In the genomic region with DNA sequence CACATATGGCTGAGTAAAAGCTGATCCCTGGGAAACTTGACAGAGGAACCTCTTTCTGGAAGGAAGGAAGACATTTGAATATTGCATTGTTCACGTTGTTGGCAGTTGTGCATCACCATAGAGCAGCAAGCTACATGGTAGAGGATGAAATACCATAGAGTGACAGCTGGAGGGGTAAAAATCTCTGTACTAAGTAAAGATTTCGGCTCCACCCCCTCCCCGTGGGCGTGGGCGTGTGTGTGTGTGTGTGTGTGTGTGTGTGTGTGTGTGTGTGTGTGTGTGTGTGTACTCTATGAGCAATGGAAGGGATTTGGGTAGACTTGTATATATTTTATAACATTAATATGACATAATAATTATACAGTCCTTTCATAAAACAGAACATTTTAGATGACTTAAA, we compare ENCODE assay signal across 16 mouse cellular contexts.
"Had no signal": no experiment of that assay in that cellular context is flagged by ENCODE, and none has a peak within 500 bp of the region (broad histone marks: within the 10 kb centered on the region; RNA-seq: fewer than 3 reads in every experiment).

No protein-coding gene starts in this region.

- H3K27ac ChIP-seq: neural tube, embryonic 12.5 days; neural tube, embryonic 13.5 days; neural tube, embryonic 15.5 days; stomach, embryonic 15.5 days had no signal

- H3K4me2 ChIP-seq: neural tube, embryonic 12.5 days; neural tube, embryonic 13.5 days; neural tube, embryonic 15.5 days; stomach, embryonic 15.5 days had no signal

- H3K4me3 ChIP-seq: neural tube, embryonic 12.5 days; neural tube, embryonic 13.5 days; neural tube, embryonic 15.5 days; stomach, embryonic 15.5 days had no signal

- DNase-seq: retina, postnatal 1 day; right cerebral cortex, adult 18-20 months; right cerebral cortex, postnatal 14 days; right cerebral cortex, postnatal 25 days; right cerebral cortex, postnatal 4 days; spleen, adult 18-20 months; thymus, adult 18-20 months; thymus, adult 2 months; thymus, postnatal 14 days; thymus, postnatal 25 days; thymus, postnatal 36 days; thymus, postnatal 4 days had no signal

- H3K4me1 ChIP-seq: stomach, embryonic 15.5 days had no signal

- H3K36me3 ChIP-seq: stomach, embryonic 15.5 days had no signal

- H3K9ac ChIP-seq: neural tube, embryonic 12.5 days; neural tube, embryonic 13.5 days; neural tube, embryonic 15.5 days; stomach, embryonic 15.5 days had no signal

- H3K9me3 ChIP-seq: neural tube, embryonic 12.5 days; neural tube, embryonic 13.5 days; neural tube, embryonic 15.5 days; stomach, embryonic 15.5 days had no signal

- H3K27me3 ChIP-seq: neural tube, embryonic 12.5 days; neural tube, embryonic 13.5 days; neural tube, embryonic 15.5 days; stomach, embryonic 15.5 days had no signal
